Mouse (Mus musculus) neural tube, embryonic 11.5 days (tissue): ENCODE measurements at regions not wholly inside any gene's neighbourhood (a gene's known extent, or its start where the extent isn't known, plus 50 kb on each side); places are given as distances from the start of the nearest gene placed in this dataset.

Source experiments
- ATAC-seq: fragments of 200-750 bp; cut with Nextera tagmentation; 2 replicates; pipeline ENCODE4 v1.8.0; 2017; ENCODE audit warnings: moderate number of reproducible peaks, mild to moderate bottlenecking, moderate TSS enrichment, moderate library complexity; ENCODE audit not compliant: insufficient read depth, low FRiP score, low TSS enrichment
- DNase-seq: peaks from one replicate; pipeline ENCODE4 v3.0.0-alpha.2; 2015; ENCODE audit warnings: low spot score
- H3K27ac ChIP-seq: fragments of 300-500 bp; sonication (generic); 2 replicates; pipeline ENCODE4 v1.5.1; 2014; ENCODE audit warnings: low read depth, mild to moderate bottlenecking, low read length
- H3K27me3 ChIP-seq: fragments of 300-500 bp; sonication (generic); 2 replicates; pipeline ENCODE4 v1.6.1; 2014; ENCODE audit warnings: mild to moderate bottlenecking, low read length, mixed read lengths; ENCODE audit not compliant: control insufficient read depth, insufficient read depth
- H3K36me3 ChIP-seq: fragments of 300-500 bp; sonication (generic); 2 replicates; pipeline ENCODE4 v1.6.1; 2014; ENCODE audit warnings: mild to moderate bottlenecking, low read length, moderate library complexity, mixed read lengths; ENCODE audit not compliant: control insufficient read depth, insufficient read depth
- H3K4me1 ChIP-seq: fragments of 300-500 bp; sonication (generic); 2 replicates; pipeline ENCODE4 v1.6.1; 2014; ENCODE audit warnings: low read length, mixed read lengths; ENCODE audit not compliant: control insufficient read depth, insufficient read depth
- H3K4me2 ChIP-seq: fragments of 300-500 bp; sonication (generic); 2 replicates; pipeline ENCODE4 v1.6.1; 2014; ENCODE audit warnings: low read depth, mild to moderate bottlenecking, moderate library complexity
- H3K4me3 ChIP-seq: fragments of 300-500 bp; sonication (generic); 2 replicates; pipeline ENCODE4 v1.5.1; 2014; ENCODE audit warnings: low read depth, low read length
- H3K9ac ChIP-seq: fragments of 300-500 bp; sonication (generic); 2 replicates; pipeline ENCODE4 v1.6.1; 2014; ENCODE audit warnings: mild to moderate bottlenecking, low read length
- H3K9me3 ChIP-seq: fragments of 300-500 bp; sonication (generic); 2 replicates; pipeline ENCODE4 v1.6.1; 2016; ENCODE audit warnings: low read length; ENCODE audit not compliant: control insufficient read depth
- WGBS: fragments of 180-500 bp; shearing (Covaris S2); extraction: QIAGEN DNeasy Blood & Tissue Kit; methylation state at CpG from one replicate; pipeline ENCODE4 v1.1.7; 2014; 5-methylcytosine and 5-hydroxymethylcytosine counted together

DNA sequence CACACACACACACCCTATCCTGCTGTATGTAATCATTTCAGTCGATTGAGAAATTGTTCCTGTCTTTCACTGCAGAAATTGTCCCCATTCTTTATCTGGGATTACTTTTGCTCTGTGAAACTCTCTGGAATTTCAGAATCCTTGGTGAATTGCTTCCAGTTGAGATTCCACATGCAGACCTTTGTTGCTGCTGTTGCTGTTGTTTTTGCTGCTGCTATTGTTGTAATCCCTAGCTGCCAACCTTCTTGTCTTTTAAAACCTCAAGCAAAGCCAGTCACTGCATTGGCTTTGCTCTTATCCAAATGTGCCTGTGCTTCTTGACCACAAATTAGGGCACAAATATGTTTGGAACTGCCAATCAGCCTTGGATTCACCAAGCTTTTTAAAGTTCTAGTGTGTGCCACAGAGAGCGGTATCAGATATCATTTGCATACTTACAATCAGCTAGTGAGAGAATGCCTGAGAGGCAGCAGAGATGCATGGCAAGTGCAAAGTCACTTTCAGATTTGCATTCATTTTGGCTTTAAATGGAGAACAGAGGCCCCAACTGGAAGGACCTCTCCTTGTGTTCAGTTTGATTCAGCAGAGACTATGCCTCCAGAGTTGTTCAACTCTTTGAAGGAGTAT is 1187.0 kb upstream of the Map3k7 start:
- H3K9me3 ChIP-seq, result no peaks in the 10 kb centered on the region
- no peak overlapping the region for H3K27ac ChIP-seq
- no peak overlapping the region for H3K4me2 ChIP-seq
- H3K4me1 ChIP-seq, result no peaks in the 10 kb centered on the region
- H3K36me3 ChIP-seq, result no peaks in the 10 kb centered on the region
- H3K27me3 ChIP-seq, result no peaks in the 10 kb centered on the region
- H3K4me3 ChIP-seq, result no peak overlapping the region
- DNase-seq (no peak), ATAC-seq (no peak)
- 77% methylated on average over 2 of the region's 2 CpGs for WGBS
- no peak overlapping the region for H3K9ac ChIP-seq

DNA sequence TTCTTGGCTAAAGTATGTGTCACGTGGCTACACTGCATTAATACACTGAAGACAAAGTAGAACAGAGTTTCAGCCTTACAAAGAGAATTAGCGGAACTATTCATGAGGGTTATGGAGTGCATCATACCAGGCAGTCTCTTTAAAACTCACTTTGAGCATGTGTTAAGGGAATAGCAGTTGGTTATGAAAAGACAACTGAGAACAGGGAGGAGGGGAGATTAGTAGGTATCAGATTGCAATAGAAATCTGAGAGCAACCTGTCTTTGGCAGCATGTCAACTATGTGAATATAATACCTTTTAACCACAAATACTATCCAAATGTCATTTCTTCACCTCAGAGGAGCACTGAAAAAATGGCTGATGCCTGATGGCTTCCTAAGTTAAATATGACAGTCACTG is 1182.2 kb upstream of the Map3k7 start:
- no peaks in the 10 kb centered on the region for H3K27me3 ChIP-seq
- H3K4me2 ChIP-seq, result no peak overlapping the region
- H3K27ac ChIP-seq, result no peak overlapping the region
- no peak overlapping the region for H3K4me3 ChIP-seq
- no peak overlapping the region for H3K9ac ChIP-seq
- no peak for DNase-seq
- no peaks in the 10 kb centered on the region for H3K9me3 ChIP-seq
- WGBS, result 88% methylated on average over 2 of the region's 2 CpGs
- no peaks in the 10 kb centered on the region for H3K4me1 ChIP-seq
- H3K36me3 ChIP-seq, result no peaks in the 10 kb centered on the region
- no peak for ATAC-seq

DNA sequence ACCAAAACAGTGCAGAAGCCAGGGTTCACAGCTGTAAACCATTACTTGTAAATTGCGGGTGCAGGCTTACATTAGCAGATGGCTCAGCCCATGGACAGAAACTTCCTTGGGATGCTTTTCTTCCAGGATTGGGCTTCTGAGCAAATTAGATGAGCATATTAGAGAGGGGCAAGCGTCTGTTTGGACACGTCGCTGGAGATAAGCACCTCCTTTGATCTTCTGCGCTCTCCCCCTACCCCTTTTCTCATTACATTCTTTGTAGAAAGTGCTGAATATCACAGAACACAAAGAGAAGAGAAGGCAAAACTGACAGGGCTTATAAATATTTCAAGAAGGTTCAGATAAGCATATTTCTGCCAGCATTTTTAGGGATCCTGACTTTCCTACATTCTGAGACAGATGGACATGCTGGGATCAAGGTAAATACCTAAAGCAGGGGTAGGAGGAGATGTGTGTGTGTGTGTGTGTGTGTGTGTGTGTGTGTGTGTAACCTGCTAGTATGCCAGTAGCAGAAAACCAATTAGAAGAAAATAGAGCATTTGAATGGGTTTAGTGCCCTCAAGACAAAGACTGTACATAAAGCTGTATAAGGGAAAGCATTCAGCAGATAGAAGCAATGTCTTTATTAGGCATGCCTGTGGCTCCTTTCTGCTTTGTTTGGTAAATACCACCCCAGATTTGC is 1173.8 kb upstream of the Map3k7 start:
- H3K4me2 ChIP-seq, result no peak overlapping the region
- ATAC-seq (no peak), DNase-seq (no peak)
- no peaks in the 10 kb centered on the region for H3K36me3 ChIP-seq
- no peaks in the 10 kb centered on the region for H3K4me1 ChIP-seq
- 36% methylated on average over 5 of the region's 5 CpGs for WGBS
- no peaks in the 10 kb centered on the region for H3K9me3 ChIP-seq
- H3K4me3 ChIP-seq, result no peak overlapping the region
- no peak overlapping the region for H3K9ac ChIP-seq
- H3K27me3 ChIP-seq, result no peaks in the 10 kb centered on the region
- no peak overlapping the region for H3K27ac ChIP-seq

DNA sequence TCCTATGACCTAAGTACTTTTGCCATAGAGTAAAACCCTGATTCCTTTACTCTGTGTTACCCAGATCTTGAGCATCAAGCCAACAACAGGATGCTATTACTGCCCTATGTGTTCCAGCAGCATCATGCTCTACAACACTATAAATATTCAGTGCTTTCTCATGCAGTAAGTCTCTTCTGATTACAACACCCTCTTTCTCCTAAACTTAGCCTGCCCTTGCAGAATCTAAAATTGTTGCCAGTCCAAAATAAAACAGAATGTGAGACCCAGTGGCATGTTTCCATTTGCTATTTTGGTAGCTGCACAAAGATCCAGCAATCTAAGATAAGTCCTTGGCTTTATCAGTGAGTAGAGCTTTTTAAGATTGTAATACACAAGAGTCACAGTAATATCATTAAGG is 1154.1 kb upstream of the Map3k7 start:
- H3K36me3 ChIP-seq, result no peaks in the 10 kb centered on the region
- no peak overlapping the region for H3K4me3 ChIP-seq
- H3K27me3 ChIP-seq, result no peaks in the 10 kb centered on the region
- no peak for DNase-seq
- ATAC-seq, result no peak
- no peaks in the 10 kb centered on the region for H3K4me1 ChIP-seq
- no peak overlapping the region for H3K27ac ChIP-seq
- H3K9ac ChIP-seq, result no peak overlapping the region
- no peaks in the 10 kb centered on the region for H3K9me3 ChIP-seq
- H3K4me2 ChIP-seq, result no peak overlapping the region

DNA sequence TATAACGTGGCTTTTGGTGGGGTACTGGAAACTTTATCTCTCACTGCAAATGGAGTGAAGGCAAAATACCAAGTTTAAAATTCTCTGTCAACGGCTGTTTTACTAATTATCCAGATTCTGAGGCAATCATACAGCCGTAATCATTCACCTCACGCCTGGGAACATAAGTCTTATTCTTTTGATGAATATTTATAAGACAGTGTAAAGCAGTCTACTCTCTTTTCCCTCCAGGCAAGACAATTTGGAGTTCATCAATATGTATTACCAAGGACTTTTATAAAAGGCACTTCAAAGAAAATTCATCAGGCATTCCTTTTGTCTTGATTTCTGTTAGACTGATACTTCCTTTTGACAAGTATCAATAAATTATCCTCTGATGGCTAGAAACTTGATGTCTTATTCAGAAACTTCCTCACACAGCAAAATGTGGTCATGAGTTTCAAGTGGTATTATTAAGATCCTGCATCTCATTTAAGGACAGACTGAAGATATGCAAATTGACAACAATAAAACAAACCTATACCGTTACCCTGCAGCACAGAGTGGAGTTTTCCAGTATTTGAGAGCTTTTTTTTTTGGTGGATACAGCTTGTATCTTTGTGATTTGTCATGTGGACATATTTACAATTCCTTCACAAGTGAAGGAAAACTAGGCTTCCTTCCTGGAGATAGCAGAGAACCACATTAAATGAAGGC is 1108.4 kb upstream of the Map3k7 start:
- H3K4me3 ChIP-seq, result no peak overlapping the region
- no peaks in the 10 kb centered on the region for H3K4me1 ChIP-seq
- peak; percentile 87 for ATAC-seq
- H3K27me3 ChIP-seq, result no peaks in the 10 kb centered on the region
- H3K4me2 ChIP-seq, result no peak overlapping the region
- H3K9ac ChIP-seq, result no peak overlapping the region
- no peak for DNase-seq
- 50% methylated on average over 5 of the region's 5 CpGs for WGBS
- H3K36me3 ChIP-seq, result no peaks in the 10 kb centered on the region
- no peaks in the 10 kb centered on the region for H3K9me3 ChIP-seq
- no peak overlapping the region for H3K27ac ChIP-seq

DNA sequence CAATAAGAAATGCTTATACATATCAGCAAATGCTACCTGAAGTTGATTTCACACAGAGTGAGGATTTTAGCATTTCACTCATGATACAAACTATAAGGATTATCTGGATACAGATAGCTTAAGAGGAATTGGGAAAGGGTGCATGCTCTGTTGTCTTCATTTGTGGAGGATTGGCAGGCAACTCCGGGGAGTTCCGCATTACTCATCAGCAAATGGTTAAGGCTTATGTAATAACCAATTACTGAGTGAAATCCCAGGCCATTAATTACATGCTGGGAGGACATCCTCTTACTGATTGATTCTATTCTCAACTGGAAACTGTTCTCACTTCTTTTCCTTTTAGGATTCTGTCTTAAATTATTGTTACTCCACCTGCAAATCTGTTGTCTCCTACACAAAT is 1058.9 kb upstream of the Map3k7 start:
- no peak overlapping the region for H3K4me3 ChIP-seq
- H3K27ac ChIP-seq, result no peak overlapping the region
- no peak for ATAC-seq
- H3K9ac ChIP-seq, result no peak overlapping the region
- no peaks in the 10 kb centered on the region for H3K4me1 ChIP-seq
- H3K36me3 ChIP-seq, result no peaks in the 10 kb centered on the region
- DNase-seq, result no peak
- no peaks in the 10 kb centered on the region for H3K27me3 ChIP-seq
- H3K9me3 ChIP-seq, result no peaks in the 10 kb centered on the region
- 90% methylated on average over 2 of the region's 2 CpGs for WGBS
- H3K4me2 ChIP-seq, result no peak overlapping the region

DNA sequence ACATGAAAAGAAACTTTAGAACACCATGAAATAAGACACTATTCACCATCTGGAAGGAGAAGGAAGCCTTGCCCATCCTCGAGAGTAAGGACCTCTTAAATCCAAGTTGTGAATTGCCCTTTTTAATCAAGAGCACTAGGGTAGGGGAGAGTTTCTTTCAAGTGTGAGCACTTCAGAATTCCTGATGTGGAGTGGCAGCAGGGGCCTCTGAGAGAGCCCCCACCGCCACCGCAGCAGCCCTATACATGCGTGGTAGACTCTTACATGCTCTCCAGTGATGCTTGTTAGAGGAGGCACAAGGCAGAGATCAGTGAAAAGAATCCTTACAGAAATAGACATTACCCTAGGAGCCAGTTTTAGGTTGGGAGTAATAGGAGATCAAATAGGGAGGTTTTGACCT is 1041.0 kb upstream of the Map3k7 start:
- no peak overlapping the region for H3K4me3 ChIP-seq
- H3K27ac ChIP-seq, result no peak overlapping the region
- no peaks in the 10 kb centered on the region for H3K36me3 ChIP-seq
- no peak for DNase-seq
- no peak for ATAC-seq
- no peaks in the 10 kb centered on the region for H3K27me3 ChIP-seq
- WGBS, result 90% methylated on average over 4 of the region's 4 CpGs
- H3K9me3 ChIP-seq, result no peaks in the 10 kb centered on the region
- no peak overlapping the region for H3K4me2 ChIP-seq
- H3K9ac ChIP-seq, result no peak overlapping the region
- H3K4me1 ChIP-seq, result no peaks in the 10 kb centered on the region

DNA sequence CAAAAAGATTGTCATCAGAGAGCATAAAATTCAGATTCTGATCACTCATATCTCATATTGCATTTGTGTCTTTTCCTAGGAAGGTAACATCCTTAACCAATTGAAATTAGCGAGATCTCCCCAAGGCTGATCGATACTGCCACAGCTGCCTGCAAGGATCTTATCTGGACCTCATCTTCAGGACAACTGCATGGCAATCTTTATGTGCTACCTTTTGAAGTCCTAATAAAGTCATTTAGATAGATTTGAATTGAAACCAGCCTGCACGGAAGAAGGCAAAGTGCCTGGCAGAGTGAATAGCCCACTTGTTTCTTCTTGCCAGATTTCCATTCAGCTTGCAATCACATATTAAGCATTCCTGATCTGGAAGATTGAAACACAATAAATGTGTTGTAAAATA is 1031.5 kb upstream of the Map3k7 start:
- no peak overlapping the region for H3K27ac ChIP-seq
- H3K4me3 ChIP-seq, result no peak overlapping the region
- no peaks in the 10 kb centered on the region for H3K36me3 ChIP-seq
- DNase-seq, result no peak
- no peak for ATAC-seq
- H3K4me1 ChIP-seq, result no peaks in the 10 kb centered on the region
- H3K27me3 ChIP-seq, result no peaks in the 10 kb centered on the region
- no peak overlapping the region for H3K4me2 ChIP-seq
- no peak overlapping the region for H3K9ac ChIP-seq
- H3K9me3 ChIP-seq, result no peaks in the 10 kb centered on the region
- WGBS, result 69% methylated on average over 3 of the region's 3 CpGs
